Mouse (Mus musculus) small intestine, adult 10 weeks (tissue): ENCODE results near the gene Gm32687. TPM values are rescaled to one million over a fixed set of nuclear protein-coding genes. Genes with fewer than 3 reads are reported as not detected.

Experiments used
- polyA plus RNA-seq: library from polyadenylated mRNA; stranded (reverse); fragments of 350-450 nt; fragmentation: Illumina TruSeq; extraction: RNeasy Lipid Tissue Mini Kit (QIAGEN cat#74804); gene quantifications from one replicate; pipeline ENCODE4 v1.2.3, GENCODE M21; 2014; ENCODE audit warnings: low replicate concordance

The Gm32687 gene
- 25.4 TPM for polyA plus RNA-seq

DNA sequence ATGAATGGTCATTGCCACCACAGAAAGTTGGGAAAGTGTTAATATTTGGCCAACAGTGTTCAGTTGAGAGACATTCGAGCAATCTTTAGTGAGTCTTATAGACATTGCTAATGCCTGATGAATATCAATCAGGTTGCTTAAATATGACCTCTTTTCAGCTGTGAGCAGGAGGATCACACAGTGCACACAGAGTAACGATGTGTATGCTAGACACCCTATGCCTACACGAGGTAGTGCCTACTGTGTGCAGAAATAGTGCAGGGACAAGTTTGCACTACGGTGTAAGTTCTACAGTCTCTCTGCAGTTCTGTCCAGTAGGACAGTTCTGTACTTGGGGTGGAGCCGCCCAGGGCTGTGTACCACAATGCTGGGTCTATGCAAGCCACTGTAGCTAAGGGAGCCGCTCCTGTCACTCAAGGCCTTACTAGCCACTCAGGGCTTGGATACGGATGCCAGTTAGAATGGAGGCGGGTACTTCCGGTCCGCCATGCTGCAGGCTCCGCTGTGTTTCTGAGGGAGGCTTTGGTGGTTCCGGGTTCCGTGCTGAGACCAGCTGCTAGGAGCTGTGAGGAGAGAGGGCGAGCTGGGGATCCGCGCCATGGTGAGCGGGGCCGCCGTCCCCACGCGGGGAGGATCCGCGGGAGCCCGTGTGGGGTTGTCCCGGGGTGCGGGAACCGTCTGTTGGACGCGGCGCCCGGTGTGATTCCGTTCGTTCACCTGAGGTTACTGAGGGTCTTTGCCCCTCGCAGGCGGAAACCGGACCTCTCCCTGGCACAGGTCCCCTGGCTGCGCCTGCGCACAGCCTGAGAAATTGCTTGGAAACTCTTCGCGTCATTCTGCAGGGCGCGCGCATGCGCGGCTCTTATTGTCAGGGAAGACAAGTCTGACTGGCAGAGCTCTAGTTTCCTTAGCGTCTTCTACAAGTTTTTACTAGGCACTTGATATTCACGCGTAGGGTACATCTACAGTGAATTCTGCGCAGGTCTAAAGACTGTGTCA lies at the start of gene Gm32687:
TSS of gene Gm32687 (plus strand) at position 526 of the 999 bp plus-strand sequence.

GRCm38 (mm10) chr10:81929842-81930743 lies 66.4 kb downstream of the Gm32687 start, which contains the start of gene Zfp781:
Gene Zfp781, minus strand, starts transcription at chr10:81930480.

Other genes starting within 250 kb of the Gm32687 start
- not detected for gene Sirt6, start 236.1 kb upstream of the Gm32687 start, polyA plus RNA-seq
- gene Ankrd24, start 235.4 kb upstream of the Gm32687 start, polyA plus RNA-seq: 0.97 TPM
- gene Gm10778, start 214.9 kb upstream of the Gm32687 start, polyA plus RNA-seq: 12.8 TPM
- gene Zfp433, start 159.1 kb upstream of the Gm32687 start, polyA plus RNA-seq: 30.6 TPM
- 9.6 TPM for gene Gm3055, start 92.8 kb upstream of the Gm32687 start, polyA plus RNA-seq
- gene Gm4767, start 51.7 kb upstream of the Gm32687 start, polyA plus RNA-seq: 3.7 TPM
- gene Zfp781, start 66.5 kb downstream of the Gm32687 start, polyA plus RNA-seq: 3.4 TPM
- gene Zfp873, start 184.2 kb downstream of the Gm32687 start, polyA plus RNA-seq: 13.8 TPM
- gene BC024063, start 219.4 kb downstream of the Gm32687 start, polyA plus RNA-seq: 8.8 TPM